Mouse (Mus musculus) heart, adult 2 months (tissue): Measurements from ENCODE around the gene 4930555G01Rik. TPM values are rescaled to one million over a fixed set of nuclear protein-coding genes. Genes with fewer than 3 reads are reported as not detected.
A peak's percentile ranks its signal among the peaks of the same experiment; 100 is the strongest.
"Not testable (repeated sequence)": the region's sequence is repeated elsewhere in the genome, so short reads cannot be mapped to it uniquely, and the experiment has no call there.

Experiments used
- DNase-seq, 2 experiments: peaks; one replicate each; pipeline ENCODE4 v3.0.0; 2021
- H3K27ac ChIP-seq: fragments of 200-600 bp; 2 replicates; pipeline ENCODE4 v1.8.1; 2022
- H3K27me3 ChIP-seq: fragments of 200-500 bp; 2 replicates; pipeline ENCODE4 v1.6.1; 2012; ENCODE audit warnings: mild to moderate bottlenecking, low read length, inconsistent platforms, mixed read lengths; ENCODE audit not compliant: control insufficient read depth, insufficient read depth
- H3K36me3 ChIP-seq: fragments of 200-500 bp; 2 replicates; pipeline ENCODE4 v1.6.1; 2012; ENCODE audit warnings: low read length, inconsistent platforms; ENCODE audit not compliant: control insufficient read depth, insufficient read depth
- H3K4me1 ChIP-seq: fragments of 200-500 bp; 2 replicates; pipeline ENCODE4 v1.6.1; 2011; ENCODE audit warnings: low read length; ENCODE audit not compliant: control insufficient read depth, insufficient read depth
- H3K4me3 ChIP-seq: fragments of 200-600 bp; 2 replicates; pipeline ENCODE4 v1.8.1; 2022
- H3K79me2 ChIP-seq: fragments of 200-500 bp; replicated peaks from 2 replicates; pipeline ENCODE4 v1.6.1; 2012; ENCODE audit warnings: mild to moderate bottlenecking, inconsistent platforms, low read length, moderate library complexity, mixed read lengths; ENCODE audit not compliant: control insufficient read depth, insufficient read depth
- H3K9ac ChIP-seq: fragments of 200-500 bp; 2 replicates; pipeline ENCODE4 v1.6.1; 2012; ENCODE audit warnings: low read depth, mild to moderate bottlenecking, control low read depth, inconsistent platforms, low read length, mixed read lengths
- WGBS: fragments of 180-500 bp; shearing (Covaris S2); methylation state at CpG from one replicate; pipeline ENCODE4 v1.1.7; 2018; 5-methylcytosine and 5-hydroxymethylcytosine counted together
- intact Hi-C: fragments of 180-260 bp; cut with DNase I; formaldehyde crosslinking; loops from one replicate; pipeline ENCODE4 v1.15.1; 2025
- long read RNA-seq: library from polyadenylated mRNA; stranded (forward); transcript quantifications from one replicate; pipeline ENCODE4 v2.0.0, GENCODE M21; 2021
- polyA plus RNA-seq: library from polyadenylated mRNA; depleted of rRNA; stranded (reverse); fragments of >200 nt; gene quantifications from 2 replicates; pipeline ENCODE4 v1.2.3, GENCODE M21; 2012; rRNA removed
- total RNA-seq, 2 experiments: library from RNA; stranded (reverse); gene quantifications; 2 replicates each; pipeline ENCODE4 v1.2.3; 2021

The 4930555G01Rik gene
- total RNA-seq (not detected), polyA plus RNA-seq (not detected in 2 replicates)
- long read RNA-seq: 0 reads

DNA sequence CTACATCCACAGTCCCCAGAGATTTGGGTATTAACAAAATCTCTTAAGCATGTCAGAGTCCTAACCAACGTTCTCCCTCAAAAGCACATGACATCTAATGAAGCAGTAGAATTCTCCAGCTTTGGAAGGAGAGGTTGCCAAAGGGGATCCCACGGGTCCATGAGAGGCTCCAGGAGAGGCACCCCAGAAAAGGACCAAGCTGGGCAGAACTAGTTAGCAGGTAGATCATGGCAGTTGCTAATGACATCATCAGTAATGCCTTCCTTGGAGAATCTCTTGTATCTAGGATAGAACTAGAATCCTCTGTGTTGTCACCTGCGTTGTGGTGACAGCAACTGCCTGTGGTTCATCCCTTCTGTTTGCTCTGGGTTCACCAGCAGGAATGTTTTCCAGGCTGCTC is at the start of gene 4930555G01Rik:
4930555G01Rik (plus strand) TSS at position 301 of the 400 bp plus-strand sequence.
- H3K4me1 ChIP-seq, H3K9ac ChIP-seq, H3K27me3 ChIP-seq, DNase-seq, H3K79me2 ChIP-seq, H3K4me3 ChIP-seq, intact Hi-C loops, H3K36me3 ChIP-seq, H3K27ac ChIP-seq: not testable (repeated sequence)
- no CpG with 5 or more reads among the region's 3 CpGs for WGBS

DNA sequence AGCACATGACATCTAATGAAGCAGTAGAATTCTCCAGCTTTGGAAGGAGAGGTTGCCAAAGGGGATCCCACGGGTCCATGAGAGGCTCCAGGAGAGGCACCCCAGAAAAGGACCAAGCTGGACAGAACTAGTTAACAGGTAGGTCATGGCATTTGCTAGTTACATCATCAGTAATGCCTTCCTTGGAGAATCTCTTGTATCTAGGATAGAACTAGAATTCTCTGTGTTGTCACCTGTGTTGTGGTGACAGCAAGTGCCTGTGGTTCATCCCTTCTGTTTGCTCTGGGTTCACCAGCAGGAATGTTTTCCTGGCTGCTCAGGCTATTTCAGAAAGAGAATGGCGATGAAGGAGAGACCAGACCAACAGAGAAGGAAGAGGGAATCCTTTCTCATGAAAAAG is 34.8 kb upstream of the 4930555G01Rik start, which contains the start of gene Gm3298:
Gm3298 (plus strand) TSS at position 301 of the 400 bp plus-strand sequence.
- H3K36me3 ChIP-seq, intact Hi-C loops, H3K9ac ChIP-seq, H3K27me3 ChIP-seq, H3K79me2 ChIP-seq, H3K27ac ChIP-seq, H3K4me3 ChIP-seq, DNase-seq, H3K4me1 ChIP-seq: not testable (repeated sequence)
- 55% methylated on average over 1 of the region's 2 CpGs for WGBS

DNA sequence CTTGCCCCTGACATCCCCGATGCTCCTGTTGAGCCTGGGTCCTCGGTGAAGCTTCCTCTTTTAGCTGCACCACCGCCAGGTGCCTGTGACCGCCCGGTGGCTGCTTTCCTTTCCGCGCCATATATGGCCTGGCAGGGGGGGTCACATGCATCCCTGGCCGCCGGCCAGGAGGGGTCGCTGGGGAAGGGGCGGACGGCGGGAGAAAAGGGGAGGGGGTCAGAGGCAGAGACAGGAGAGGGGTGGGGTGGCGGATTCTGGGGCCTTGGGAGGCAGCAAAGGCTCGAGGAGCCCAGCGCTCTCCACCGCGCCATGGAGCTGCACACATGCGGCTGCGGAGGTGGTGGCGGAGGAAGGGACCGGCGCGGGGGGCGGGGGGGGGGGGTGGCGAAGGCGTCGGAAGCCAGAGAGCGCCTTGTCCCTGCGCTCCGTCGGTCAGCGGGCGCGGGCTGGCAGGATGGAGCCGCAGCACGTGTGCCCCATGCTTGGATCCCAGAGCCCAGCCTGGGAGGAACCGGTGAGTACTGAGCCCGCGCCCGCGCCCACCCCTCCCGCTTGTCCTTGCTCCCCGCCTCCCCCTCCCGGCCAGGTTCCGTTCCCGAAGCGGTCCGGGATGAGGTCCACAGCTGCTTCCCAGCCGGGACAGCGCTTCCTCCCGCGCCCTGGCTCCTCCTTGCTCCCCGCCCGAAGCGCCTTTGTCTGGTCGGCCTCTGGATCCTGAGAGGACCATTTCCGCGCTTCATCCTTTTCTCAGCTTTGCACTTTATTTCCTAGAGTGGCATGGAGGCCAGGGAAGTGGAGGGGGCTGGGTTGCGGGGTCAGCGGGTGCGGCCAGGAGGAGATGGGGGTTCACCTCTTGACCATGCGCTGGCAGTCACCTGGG is 20.4 kb downstream of the 4930555G01Rik start, which contains the start of gene Gm8281:
Gm8281 (plus strand) TSS at position 430 of the 880 bp plus-strand sequence.
- H3K4me3 ChIP-seq, H3K27me3 ChIP-seq, intact Hi-C loops, H3K4me1 ChIP-seq, H3K79me2 ChIP-seq, H3K36me3 ChIP-seq, H3K9ac ChIP-seq: not testable (repeated sequence)
- H3K27ac ChIP-seq: peak within 1 kb of the TSS; percentile 33; the same call in 1 of the 2 replicates
- DNase-seq: peak; percentile 12 to 22
- 5% methylated on average over 43 of the region's 63 CpGs for WGBS

Other genes starting within 250 kb of the 4930555G01Rik start
- not detected for gene Gm3269, start 212.5 kb upstream of the 4930555G01Rik start, total RNA-seq
- gene Gm3269, start 212.5 kb upstream of the 4930555G01Rik start, polyA plus RNA-seq: not detected in 2 replicates
- 1 to 10 TPM in 1 of 2 experiments, under 1 TPM in 1; 0.52 to 2.4 TPM for gene Gm3264, start 195.1 kb upstream of the 4930555G01Rik start, total RNA-seq
- gene Gm3264, start 195.1 kb upstream of the 4930555G01Rik start, polyA plus RNA-seq: not detected in 2 replicates
- not detected for gene Gm3278, start 158.2 kb upstream of the 4930555G01Rik start, total RNA-seq
- not detected in 2 replicates for gene Gm3278, start 158.2 kb upstream of the 4930555G01Rik start, polyA plus RNA-seq
- not detected for gene Gm8297, start 66.7 kb upstream of the 4930555G01Rik start, total RNA-seq
- gene Gm8297, start 66.7 kb upstream of the 4930555G01Rik start, polyA plus RNA-seq: not detected in 2 replicates
- not detected for gene Gm3298, start 34.7 kb upstream of the 4930555G01Rik start, total RNA-seq
- gene Gm3298, start 34.7 kb upstream of the 4930555G01Rik start, polyA plus RNA-seq: not detected in 2 replicates
- gene Gm8281, start 20.4 kb downstream of the 4930555G01Rik start, total RNA-seq: under 1 TPM; 0.16 TPM
- 0.16 and 1.00 TPM in 2 replicates for gene Gm8281, start 20.4 kb downstream of the 4930555G01Rik start, polyA plus RNA-seq
- gene Gm8279, start 80.9 kb downstream of the 4930555G01Rik start, total RNA-seq: not detected
- gene Gm8279, start 80.9 kb downstream of the 4930555G01Rik start, polyA plus RNA-seq: not detected in 2 replicates
- not detected for gene Gm3317, start 113.9 kb downstream of the 4930555G01Rik start, total RNA-seq
- gene Gm3317, start 113.9 kb downstream of the 4930555G01Rik start, polyA plus RNA-seq: not detected in 2 replicates
- not detected for gene Gm8271, start 135.2 kb downstream of the 4930555G01Rik start, total RNA-seq
- not detected in 2 replicates for gene Gm8271, start 135.2 kb downstream of the 4930555G01Rik start, polyA plus RNA-seq
- gene Gm3526, start 210.0 kb downstream of the 4930555G01Rik start, total RNA-seq: not detected
- gene Gm3526, start 210.0 kb downstream of the 4930555G01Rik start, polyA plus RNA-seq: 0.06 TPM in 1 of 2 replicates, not detected in the other